Mouse (Mus musculus): ENCODE data around the gene Nol10. TPM values are rescaled to one million over a fixed set of nuclear protein-coding genes. Genes with fewer than 3 reads are reported as not detected.
A peak's percentile ranks its signal among the peaks of the same experiment; 100 is the strongest.

Nol10 gene
- polyA plus RNA-seq, 1 experiment from 2014 or later = 12.1 TPM

- 88% methylated on average over 5 of the region's 5 CpGs for WGBS
- Histone ChIP-seq H3K27ac (ENCODE audit: low read length) (no peak overlapping the region), H3K36me3 (ENCODE audit: control insufficient read depth, insufficient read depth) (peaks cover 63% of the 10 kb centered on the region), H3K9ac (ENCODE audit: low read length) (no peak overlapping the region), H3K4me1 (ENCODE audit: control insufficient read depth, insufficient read depth, low read length) (no peaks in the 10 kb centered on the region), H3K9me3 (replicated peaks; ENCODE audit: control insufficient read depth, low read length) (no peaks in the 10 kb centered on the region), H3K4me2 (ENCODE audit: low read depth, low read length) (no peak overlapping the region), H3K27me3 (ENCODE audit: control insufficient read depth, insufficient read depth, low read length) (no peaks in the 10 kb centered on the region), H3K4me3 (ENCODE audit: low read length) (no peak overlapping the region)
- ATAC-seq (replicated peaks; ENCODE audit: extremely low read depth, insufficient read depth, low FRiP score) = no peak
These were observed 9.5 kb downstream of the Nol10 start for GRCm38 (mm10) chr12:17357795-17358194.

- Histone ChIP-seq H3K27me3 (ENCODE audit: control insufficient read depth, insufficient read depth, low read length) (no peaks in the 10 kb centered on the region), H3K4me2 (ENCODE audit: low read depth, low read length) (no peak overlapping the region), H3K4me3 (ENCODE audit: low read length) (no peak overlapping the region), H3K27ac (ENCODE audit: low read length) (no peak overlapping the region), H3K9me3 (replicated peaks; ENCODE audit: control insufficient read depth, low read length) (no peaks in the 10 kb centered on the region), H3K9ac (ENCODE audit: low read length) (no peak overlapping the region), H3K36me3 (ENCODE audit: control insufficient read depth, insufficient read depth) (peaks cover 66% of the 10 kb centered on the region), H3K4me1 (ENCODE audit: control insufficient read depth, insufficient read depth, low read length) (no peaks in the 10 kb centered on the region)
- ATAC-seq (replicated peaks; ENCODE audit: extremely low read depth, insufficient read depth, low FRiP score) = no peak
- 79% methylated on average over 9 of the region's 9 CpGs for WGBS
These were observed 10.7 kb downstream of the Nol10 start for GRCm38 (mm10) chr12:17358981-17359380.

GRCm38 (mm10) chr12:17360104-17360503, 11.8 kb downstream of the Nol10 start:
- Histone ChIP-seq H3K9me3 (replicated peaks; ENCODE audit: control insufficient read depth, low read length) (no peaks in the 10 kb centered on the region), H3K36me3 (ENCODE audit: control insufficient read depth, insufficient read depth) (peaks cover 63% of the 10 kb centered on the region), H3K4me1 (ENCODE audit: control insufficient read depth, insufficient read depth, low read length) (no peaks in the 10 kb centered on the region), H3K4me3 (ENCODE audit: low read length) (no peak overlapping the region), H3K9ac (ENCODE audit: low read length) (no peak overlapping the region), H3K4me2 (ENCODE audit: low read depth, low read length) (no peak overlapping the region), H3K27me3 (ENCODE audit: control insufficient read depth, insufficient read depth, low read length) (no peaks in the 10 kb centered on the region), H3K27ac (ENCODE audit: low read length) (no peak overlapping the region)
- WGBS = 70% methylated on average over 9 of the region's 9 CpGs
- no peak for ATAC-seq (replicated peaks; ENCODE audit: extremely low read depth, insufficient read depth, low FRiP score)

GRCm38 (mm10) chr12:17360650-17361049, 12.4 kb downstream of the Nol10 start:
- H3K27ac ChIP-seq (ENCODE audit: low read length) = no peak overlapping the region
- no peak overlapping the region for H3K4me2 ChIP-seq (ENCODE audit: low read depth, low read length)
- H3K36me3 ChIP-seq (ENCODE audit: control insufficient read depth, insufficient read depth) = peaks cover 58% of the 10 kb centered on the region
- no peaks in the 10 kb centered on the region for H3K27me3 ChIP-seq (ENCODE audit: control insufficient read depth, insufficient read depth, low read length)
- H3K4me3 ChIP-seq (ENCODE audit: low read length) = no peak overlapping the region
- ATAC-seq (replicated peaks; ENCODE audit: extremely low read depth, insufficient read depth, low FRiP score) = no peak
- no peaks in the 10 kb centered on the region for H3K4me1 ChIP-seq (ENCODE audit: control insufficient read depth, insufficient read depth, low read length)
- no peak overlapping the region for H3K9ac ChIP-seq (ENCODE audit: low read length)
- H3K9me3 ChIP-seq (replicated peaks; ENCODE audit: control insufficient read depth, low read length) = no peaks in the 10 kb centered on the region
- 78% methylated on average over 4 of the region's 4 CpGs for WGBS

- ATAC-seq (replicated peaks; ENCODE audit: extremely low read depth, insufficient read depth, low FRiP score) = no peak
- H3K27ac ChIP-seq (ENCODE audit: low read length) = no peak overlapping the region
- no peaks in the 10 kb centered on the region for H3K4me1 ChIP-seq (ENCODE audit: control insufficient read depth, insufficient read depth, low read length)
- H3K9ac ChIP-seq (ENCODE audit: low read length) = no peak overlapping the region
- H3K4me2 ChIP-seq (ENCODE audit: low read depth, low read length) = no peak overlapping the region
- H3K27me3 ChIP-seq (ENCODE audit: control insufficient read depth, insufficient read depth, low read length) = no peaks in the 10 kb centered on the region
- H3K9me3 ChIP-seq (replicated peaks; ENCODE audit: control insufficient read depth, low read length) = no peaks in the 10 kb centered on the region
- WGBS = 90% methylated on average over 5 of the region's 5 CpGs
- no peak overlapping the region for H3K4me3 ChIP-seq (ENCODE audit: low read length)
- peaks cover 53% of the 10 kb centered on the region for H3K36me3 ChIP-seq (ENCODE audit: control insufficient read depth, insufficient read depth)
These were observed 14.1 kb downstream of the Nol10 start for GRCm38 (mm10) chr12:17362316-17362715.

- no peak overlapping the region for H3K27ac ChIP-seq (ENCODE audit: low read length)
- H3K9me3 ChIP-seq (replicated peaks; ENCODE audit: control insufficient read depth, low read length) = no peaks in the 10 kb centered on the region
- H3K27me3 ChIP-seq (ENCODE audit: control insufficient read depth, insufficient read depth, low read length) = no peaks in the 10 kb centered on the region
- peaks cover 42% of the 10 kb centered on the region for H3K36me3 ChIP-seq (ENCODE audit: control insufficient read depth, insufficient read depth)
- no peak overlapping the region for H3K9ac ChIP-seq (ENCODE audit: low read length)
- WGBS = 53% methylated on average over 5 of the region's 5 CpGs
- no peak overlapping the region for H3K4me2 ChIP-seq (ENCODE audit: low read depth, low read length)
- no peaks in the 10 kb centered on the region for H3K4me1 ChIP-seq (ENCODE audit: control insufficient read depth, insufficient read depth, low read length)
- ATAC-seq (replicated peaks; ENCODE audit: extremely low read depth, insufficient read depth, low FRiP score) = peak; percentile 88
- no peak overlapping the region for H3K4me3 ChIP-seq (ENCODE audit: low read length)
These were observed 18.7 kb downstream of the Nol10 start for GRCm38 (mm10) chr12:17366981-17367380.

GRCm38 (mm10) chr12:17369111-17369510, 20.9 kb downstream of the Nol10 start:
- Histone ChIP-seq H3K36me3 (ENCODE audit: control insufficient read depth, insufficient read depth) (peaks cover 35% of the 10 kb centered on the region), H3K27ac (ENCODE audit: low read length) (no peak overlapping the region)

GRCm38 (mm10) chr12:17369551-17370325, 21.5 kb downstream of the Nol10 start:
- no peaks in the 10 kb centered on the region for H3K9me3 ChIP-seq (replicated peaks; ENCODE audit: control insufficient read depth, low read length)
- H3K27ac ChIP-seq (ENCODE audit: low read length) = no peak overlapping the region
- 91% methylated on average over 7 of the region's 7 CpGs for WGBS

More at GRCm38 (mm10) chr12:17369111-17369510, 20.9 kb downstream of the Nol10 start:
- H3K4me3 ChIP-seq (ENCODE audit: low read length) = no peak overlapping the region
- H3K4me1 ChIP-seq (ENCODE audit: control insufficient read depth, insufficient read depth, low read length) = no peaks in the 10 kb centered on the region
- no peak overlapping the region for H3K9ac ChIP-seq (ENCODE audit: low read length)
- no peak for ATAC-seq (replicated peaks; ENCODE audit: extremely low read depth, insufficient read depth, low FRiP score)
- 92% methylated on average over 3 of the region's 3 CpGs for WGBS
- H3K9me3 ChIP-seq (replicated peaks; ENCODE audit: control insufficient read depth, low read length) = no peaks in the 10 kb centered on the region
- no peak overlapping the region for H3K4me2 ChIP-seq (ENCODE audit: low read depth, low read length)
- no peaks in the 10 kb centered on the region for H3K27me3 ChIP-seq (ENCODE audit: control insufficient read depth, insufficient read depth, low read length)

GRCm38 (mm10) chr12:17371589-17372235, 23.5 kb downstream of the Nol10 start:
- no peaks in the 10 kb centered on the region for H3K27me3 ChIP-seq (ENCODE audit: control insufficient read depth, insufficient read depth, low read length)
- WGBS = 86% methylated on average over 8 of the region's 8 CpGs
- no peak overlapping the region for H3K4me2 ChIP-seq (ENCODE audit: low read depth, low read length)
- no peak overlapping the region for H3K9ac ChIP-seq (ENCODE audit: low read length)
- no peaks in the 10 kb centered on the region for H3K9me3 ChIP-seq (replicated peaks; ENCODE audit: control insufficient read depth, low read length)
- no peak for ATAC-seq (replicated peaks; ENCODE audit: extremely low read depth, insufficient read depth, low FRiP score)
- H3K27ac ChIP-seq (ENCODE audit: low read length) = no peak overlapping the region
- H3K36me3 ChIP-seq (ENCODE audit: control insufficient read depth, insufficient read depth) = peaks cover 38% of the 10 kb centered on the region
- no peak overlapping the region for H3K4me3 ChIP-seq (ENCODE audit: low read length)
- no peaks in the 10 kb centered on the region for H3K4me1 ChIP-seq (ENCODE audit: control insufficient read depth, insufficient read depth, low read length)

More at GRCm38 (mm10) chr12:17369551-17370325, 21.5 kb downstream of the Nol10 start:
- no peak overlapping the region for H3K4me3 ChIP-seq (ENCODE audit: low read length)
- no peaks in the 10 kb centered on the region for H3K4me1 ChIP-seq (ENCODE audit: control insufficient read depth, insufficient read depth, low read length)
- H3K36me3 ChIP-seq (ENCODE audit: control insufficient read depth, insufficient read depth) = peaks cover 35% of the 10 kb centered on the region
- H3K4me2 ChIP-seq (ENCODE audit: low read depth, low read length) = no peak overlapping the region
- H3K27me3 ChIP-seq (ENCODE audit: control insufficient read depth, insufficient read depth, low read length) = no peaks in the 10 kb centered on the region
- ATAC-seq (replicated peaks; ENCODE audit: extremely low read depth, insufficient read depth, low FRiP score) = no peak
- no peak overlapping the region for H3K9ac ChIP-seq (ENCODE audit: low read length)
